Comparison of ENCODE assay signal across 27 mouse cellular contexts in genomic region chr3:137729421-137729820, GRCm38 (mm10). TPM values are rescaled to one million over a fixed set of nuclear protein-coding genes. Genes with fewer than 3 reads are reported as not detected.
DNase-seq lines count a peak whose midpoint lies in the region; ATAC-seq and TF ChIP-seq lines count a peak whose summit lies in the region.
"Had no signal": no experiment of that assay in that cellular context is flagged by ENCODE, and none has a peak within 500 bp of the region (broad histone marks: within the 10 kb centered on the region; RNA-seq: fewer than 3 reads in every experiment).

No protein-coding gene starts in this region.

- H3K36me3 ChIP-seq in forebrain, embryonic 13.5 days (ENCODE audit: poor library complexity, severe bottlenecking): no peaks in the 10 kb centered on the region
- no peaks in the 10 kb centered on the region for H3K36me3 ChIP-seq in forebrain, embryonic 10.5 days (replicated peaks)
- no peaks in the 10 kb centered on the region for H3K36me3 ChIP-seq in forebrain, embryonic 15.5 days
- no peaks in the 10 kb centered on the region for H3K36me3 ChIP-seq in forebrain, embryonic 11.5 days (ENCODE audit: control insufficient read depth, insufficient read depth, low read length)
- H3K36me3 ChIP-seq in forebrain, postnatal 0 days (ENCODE audit: insufficient read depth): no peaks in the 10 kb centered on the region
- H3K36me3 ChIP-seq: embryonic facial prominence, embryonic 13.5 days; embryonic facial prominence, embryonic 15.5 days; G1E had no signal

- DNase-seq in forebrain, embryonic 10.5 days (ENCODE audit: extremely low spot score, low spot score): no peak
- DNase-seq in forebrain, embryonic 11.5 days (ENCODE audit: low spot score): no peak
- peak; percentile 12 for DNase-seq in fibroblast of lung, adult 2 months (ENCODE audit: low read depth)
- peak; percentile 33 for DNase-seq in forebrain, postnatal 0 days
- DNase-seq in spleen, postnatal 10 days (ENCODE audit: low spot score in 2 of 2): no peak
- no peak for DNase-seq in adrenal gland, adult 8-10 months
- DNase-seq: adrenal gland, adult 2 months; adrenal gland, postnatal 14 days; adrenal gland, postnatal 36 days; B cell, adult 2 months; cerebellum, adult 11 months; cerebellum, adult 18-20 months; cerebellum, adult 8-10 months; cerebellum, adult 9-11 months; cerebellum, postnatal 14 days; cerebellum, postnatal 36 days; embryo, embryonic 11 days had no signal

- H3K9ac ChIP-seq in forebrain, embryonic 13.5 days: no peak overlapping the region
- H3K9ac ChIP-seq in forebrain, embryonic 15.5 days (replicated peaks): no peak overlapping the region
- H3K9ac ChIP-seq in forebrain, embryonic 11.5 days (ENCODE audit: low read length): no peak overlapping the region
- no peak overlapping the region for H3K9ac ChIP-seq in forebrain, postnatal 0 days
- H3K9ac ChIP-seq: embryonic facial prominence, embryonic 13.5 days; embryonic facial prominence, embryonic 15.5 days had no signal

- H3K4me3 ChIP-seq in forebrain, embryonic 13.5 days: no peak overlapping the region
- H3K4me3 ChIP-seq in forebrain, embryonic 10.5 days: no peak overlapping the region
- H3K4me3 ChIP-seq in forebrain, embryonic 15.5 days: no peak overlapping the region
- no peak overlapping the region for H3K4me3 ChIP-seq in forebrain, embryonic 11.5 days (ENCODE audit: low read depth, low read length)
- H3K4me3 ChIP-seq in forebrain, postnatal 0 days (ENCODE audit: low read depth, low read length): no peak overlapping the region
- H3K4me3 ChIP-seq: embryonic facial prominence, embryonic 13.5 days; embryonic facial prominence, embryonic 15.5 days; erythroblast, embryonic 14.5 days had no signal

- no peaks in the 10 kb centered on the region for H3K4me1 ChIP-seq in forebrain, embryonic 13.5 days
- no peaks in the 10 kb centered on the region for H3K4me1 ChIP-seq in forebrain, embryonic 10.5 days
- peaks cover 7% of the 10 kb centered on the region; the same call in 1 of the 2 replicates for H3K4me1 ChIP-seq in forebrain, embryonic 15.5 days
- H3K4me1 ChIP-seq in forebrain, embryonic 11.5 days (replicated peaks; ENCODE audit: control insufficient read depth, insufficient read depth, low read length): no peaks in the 10 kb centered on the region
- H3K4me1 ChIP-seq in forebrain, postnatal 0 days (ENCODE audit: insufficient read depth): no peaks in the 10 kb centered on the region

- no peak for TF ChIP-seq CTCF in forebrain, postnatal 0 days (IDR thresholded peaks at IDR 0.05; ENCODE audit: low read depth)

- no peaks in the 10 kb centered on the region for H3K27me3 ChIP-seq in forebrain, embryonic 13.5 days
- H3K27me3 ChIP-seq in forebrain, embryonic 10.5 days (ENCODE audit: poor library complexity, severe bottlenecking): no peaks in the 10 kb centered on the region
- H3K27me3 ChIP-seq in forebrain, embryonic 15.5 days: no peaks in the 10 kb centered on the region
- H3K27me3 ChIP-seq in forebrain, embryonic 11.5 days (ENCODE audit: control insufficient read depth, insufficient read depth, low read length): no peaks in the 10 kb centered on the region
- no peaks in the 10 kb centered on the region for H3K27me3 ChIP-seq in forebrain, postnatal 0 days (ENCODE audit: insufficient read depth, low read length)
- H3K27me3 ChIP-seq: CH12.LX; embryonic facial prominence, embryonic 13.5 days; embryonic facial prominence, embryonic 15.5 days had no signal

- 53% methylated on average over 7 of the region's 7 CpGs for WGBS in forebrain, embryonic 13.5 days
- 88% methylated on average over 7 of the region's 7 CpGs for WGBS in forebrain, embryonic 10.5 days
- 43% methylated on average over 7 of the region's 7 CpGs for WGBS in forebrain, embryonic 15.5 days
- WGBS in forebrain, embryonic 11.5 days: 79% methylated on average over 7 of the region's 7 CpGs
- WGBS in forebrain, postnatal 0 days: 32% methylated on average over 7 of the region's 7 CpGs

- no peaks in the 10 kb centered on the region for H3K9me3 ChIP-seq in forebrain, embryonic 13.5 days (replicated peaks)
- no peaks in the 10 kb centered on the region for H3K9me3 ChIP-seq in forebrain, embryonic 10.5 days
- H3K9me3 ChIP-seq in forebrain, embryonic 15.5 days: no peaks in the 10 kb centered on the region
- no peaks in the 10 kb centered on the region for H3K9me3 ChIP-seq in forebrain, embryonic 11.5 days (ENCODE audit: control insufficient read depth, low read length)
- no peaks in the 10 kb centered on the region for H3K9me3 ChIP-seq in forebrain, postnatal 0 days (ENCODE audit: low read length)
- H3K9me3 ChIP-seq: embryonic facial prominence, embryonic 13.5 days; embryonic facial prominence, embryonic 15.5 days; G1E had no signal

- peak; percentile 58; the same call in 1 of the 2 replicates for ATAC-seq in forebrain, embryonic 13.5 days
- ATAC-seq in forebrain, embryonic 15.5 days (replicated peaks): peak; percentile 58; the same call in 1 of the 2 replicates
- ATAC-seq in forebrain, embryonic 11.5 days (replicated peaks; ENCODE audit: low FRiP score): no peak
- peak; percentile 91 for ATAC-seq in forebrain, postnatal 0 days
- ATAC-seq: CD4-positive, CD25-positive, alpha-beta regulatory T cell, adult 4 months had no signal

- no peak overlapping the region for H3K27ac ChIP-seq in forebrain, embryonic 13.5 days
- H3K27ac ChIP-seq in forebrain, embryonic 10.5 days: no peak overlapping the region
- no peak overlapping the region for H3K27ac ChIP-seq in forebrain, embryonic 15.5 days (replicated peaks)
- no peak overlapping the region for H3K27ac ChIP-seq in forebrain, embryonic 11.5 days (ENCODE audit: low read depth, low read length)
- no peak overlapping the region for H3K27ac ChIP-seq in forebrain, postnatal 0 days (ENCODE audit: low read depth, low read length)
- H3K27ac ChIP-seq: embryonic facial prominence, embryonic 13.5 days; embryonic facial prominence, embryonic 15.5 days had no signal

- H3K4me2 ChIP-seq in forebrain, embryonic 13.5 days: no peak overlapping the region
- no peak overlapping the region for H3K4me2 ChIP-seq in forebrain, embryonic 15.5 days (replicated peaks)
- no peak overlapping the region for H3K4me2 ChIP-seq in forebrain, embryonic 11.5 days (ENCODE audit: low read depth, low read length, severe bottlenecking)
- no peak overlapping the region for H3K4me2 ChIP-seq in forebrain, postnatal 0 days (ENCODE audit: low read depth)
- H3K4me2 ChIP-seq: embryonic facial prominence, embryonic 13.5 days; embryonic facial prominence, embryonic 15.5 days had no signal

RNA-seq across cellular contexts. Expression of gene Gm21962, which starts 58.1 kb away (rescaled TPM):
- polyA plus RNA-seq in forebrain, embryonic 13.5 days (2015; fragmentation: Nextera tagmentation; extraction: Ambion mirVana): not detected in 2 replicates
- polyA plus RNA-seq in forebrain, embryonic 10.5 days (2016; fragmentation: Nextera tagmentation; extraction: Ambion mirVana): not detected in 2 replicates
- not detected in 2 replicates for polyA plus RNA-seq in forebrain, embryonic 15.5 days (2015; fragmentation: Nextera tagmentation; extraction: Ambion mirVana)
- polyA plus RNA-seq in forebrain, embryonic 11.5 days (2014; fragmentation: Nextera tagmentation; extraction: Ambion mirVana): not detected in 2 replicates
- total RNA-seq in forebrain, postnatal 0 days (2014; rRNA removed): 0.19 TPM in 1 of 2 replicates, not detected in the other
- polyA plus RNA-seq in forebrain, postnatal 0 days (2015; fragmentation: Nextera tagmentation; extraction: Ambion mirVana): not detected in 2 replicates
- total RNA-seq in adrenal gland, adult 8-10 months (2022): not detected
- total RNA-seq: adrenal gland, adult 2 months; adrenal gland, postnatal 14 days; adrenal gland, postnatal 36 days; CH12.LX; gastrocnemius, adult 18-20 months had no signal
- polyA plus RNA-seq: adrenal gland, adult 2 months; CD4-positive, CD25-positive, alpha-beta regulatory T cell, adult 4 months; embryonic facial prominence, embryonic 11.5 days; embryonic facial prominence, embryonic 13.5 days; embryonic facial prominence, embryonic 15.5 days; erythroblast, embryonic 14.5 days; G1E had no signal

Comparison
In these comparisons a context has a peak if more than half of its experiments do, and no peak if none do; other contexts are left out.
1. DNase-seq: peak in fibroblast of lung, adult 2 months (single experiment) and forebrain, postnatal 0 days (single experiment); none in forebrain, embryonic 10.5 days (single experiment), forebrain, embryonic 11.5 days (single experiment), spleen, postnatal 10 days (0 of 2) and adrenal gland, adult 8-10 months (single experiment).